Mouse (Mus musculus): ENCODE results near the gene Tubb1.

Tubb1 gene

DNA sequence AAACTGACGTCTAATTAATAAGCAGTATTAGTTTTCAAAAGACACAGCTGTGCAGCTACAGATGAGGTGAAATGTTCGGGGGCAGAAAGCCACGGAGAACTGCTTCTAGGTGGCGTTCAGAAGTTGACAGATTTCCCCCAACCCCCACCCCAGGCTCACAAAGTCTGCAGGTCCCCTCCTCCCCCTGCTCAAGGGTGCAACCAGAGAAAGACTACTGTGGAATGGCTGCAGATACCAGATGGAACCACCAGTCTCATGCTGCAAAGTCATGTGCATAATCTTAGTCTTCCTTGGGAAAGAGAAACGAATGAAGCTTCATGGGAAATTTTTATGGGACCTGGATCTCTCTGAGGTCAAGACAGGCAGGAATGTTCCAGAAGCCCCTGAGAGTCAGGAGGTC is 51.8 kb downstream of the Tubb1 start:
- no peak for DNase-seq (ENCODE audit: low spot score)

DNA sequence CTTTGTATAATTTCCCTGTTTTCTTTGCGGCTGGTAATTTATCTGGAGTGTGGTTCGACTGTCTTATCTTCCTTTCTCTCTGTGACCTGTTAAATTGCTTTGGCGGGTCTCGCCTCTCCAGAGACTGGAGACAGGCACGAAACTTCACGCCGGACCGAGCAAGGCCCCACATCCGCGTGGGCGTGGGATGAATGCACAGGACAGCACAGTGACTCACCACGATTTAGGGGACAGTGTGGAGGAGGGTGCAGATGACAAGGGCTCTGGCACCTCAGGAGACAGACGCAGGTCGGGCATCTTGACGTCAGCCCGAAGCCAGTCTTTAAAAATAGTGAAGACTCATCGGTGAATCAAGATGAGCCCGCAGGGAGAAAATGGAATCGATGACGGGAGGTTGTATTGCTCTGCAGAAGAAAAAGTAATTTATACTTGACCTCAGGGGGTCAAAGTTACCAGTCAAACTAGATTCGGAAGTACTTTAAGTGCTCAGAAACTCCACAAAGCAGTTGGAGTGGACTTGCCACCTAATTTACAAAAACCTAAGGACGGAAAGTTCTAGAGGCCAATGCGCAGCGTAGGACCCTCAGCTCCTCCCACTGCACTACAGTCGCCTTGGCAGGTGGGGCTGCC is 52.5 kb downstream of the Tubb1 start:
- no peak for DNase-seq (ENCODE audit: low spot score)

All from left cerebral cortex, adult 11 months (tissue).